In the genomic region with DNA sequence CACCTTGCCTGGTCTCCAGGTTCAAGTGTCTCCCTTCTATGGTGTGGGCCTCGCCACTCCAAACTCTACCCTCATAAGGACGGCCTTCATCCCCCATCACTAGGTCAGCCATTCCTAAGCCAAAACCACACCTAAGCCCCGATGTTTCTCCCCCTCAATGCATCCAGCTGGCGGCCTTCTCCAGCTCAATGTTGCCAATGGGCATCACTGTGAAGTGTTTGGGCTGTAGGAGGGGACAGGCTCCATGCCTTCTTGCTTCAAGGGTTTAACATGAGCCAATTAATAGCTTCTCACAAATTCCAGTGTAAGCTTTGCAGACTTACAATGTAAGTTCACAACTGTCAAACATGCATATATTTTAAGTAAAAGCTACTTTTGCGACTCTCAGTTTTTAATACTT, we compare ENCODE assay signal across 18 mouse cellular contexts.
DNase-seq lines count a peak whose midpoint lies in the region; ATAC-seq and TF ChIP-seq lines count a peak whose summit lies in the region.
"Had no signal": no experiment of that assay in that cellular context is flagged by ENCODE, and none has a peak within 500 bp of the region (broad histone marks: within the 10 kb centered on the region; RNA-seq: fewer than 3 reads in every experiment).

No protein-coding gene starts in this region.

- WGBS in lung, embryonic 15.5 days: 68% methylated on average over 5 of the region's 5 CpGs
- 75% methylated on average over 5 of the region's 5 CpGs for WGBS in lung, adult 2 months
- 76% methylated on average over 5 of the region's 5 CpGs for WGBS in forebrain, embryonic 13.5 days
- WGBS in stomach, embryonic 15.5 days: 80% methylated on average over 5 of the region's 5 CpGs

- no peak for DNase-seq in lung, adult 2 months
- no peak for DNase-seq in kidney, postnatal 25 days
- DNase-seq in ovary, postnatal 10 days (ENCODE audit: low spot score): no peak
- DNase-seq: adrenal gland, adult 2 months; adrenal gland, postnatal 25 days; cerebellum, adult 8-10 months; cerebellum, postnatal 25 days; gastrocnemius, postnatal 14 days; heart, postnatal 10 days; heart, postnatal 4 days; kidney, adult 11 months had no signal

- no peak for TF ChIP-seq POLR2A in lung, adult 2 months (IDR thresholded peaks at IDR 0.05; ENCODE audit: borderline replicate concordance, extremely low read depth, low read depth, low read length)

- H3K36me3 ChIP-seq in lung, embryonic 15.5 days: no peaks in the 10 kb centered on the region
- H3K36me3 ChIP-seq in forebrain, embryonic 13.5 days (ENCODE audit: poor library complexity, severe bottlenecking): no peaks in the 10 kb centered on the region
- H3K36me3 ChIP-seq in stomach, embryonic 15.5 days: no peaks in the 10 kb centered on the region
- H3K36me3 ChIP-seq: embryonic facial prominence, embryonic 12.5 days; heart, embryonic 10.5 days; hindbrain, embryonic 12.5 days had no signal

- no peak for TF ChIP-seq CTCF in lung, adult 2 months (IDR thresholded peaks at IDR 0.05; ENCODE audit: insufficient read depth, low read length)

- peaks cover 8% of the 10 kb centered on the region; the same call in 1 of the 2 replicates for H3K4me1 ChIP-seq in lung, embryonic 15.5 days
- H3K4me1 ChIP-seq in lung, adult 2 months (ENCODE audit: control insufficient read depth, insufficient read depth, low read length): 0 out of 2 replicates have a peak, but pooled peaks cover 2% of the 10 kb centered on the region
- H3K4me1 ChIP-seq in forebrain, embryonic 13.5 days: peaks cover 18% of the 10 kb centered on the region
- H3K4me1 ChIP-seq in stomach, embryonic 15.5 days: 0 out of 2 replicates have a peak, but pooled peaks cover 5% of the 10 kb centered on the region
- H3K4me1 ChIP-seq: embryonic facial prominence, embryonic 12.5 days had no signal

- no peaks in the 10 kb centered on the region for H3K27me3 ChIP-seq in lung, embryonic 15.5 days
- H3K27me3 ChIP-seq in forebrain, embryonic 13.5 days: peaks cover 14% of the 10 kb centered on the region; the same call in 1 of the 2 replicates
- H3K27me3 ChIP-seq in stomach, embryonic 15.5 days (replicated peaks): no peaks in the 10 kb centered on the region
- H3K27me3 ChIP-seq: embryonic facial prominence, embryonic 12.5 days had no signal

- no peaks in the 10 kb centered on the region for H3K9me3 ChIP-seq in lung, embryonic 15.5 days
- H3K9me3 ChIP-seq in forebrain, embryonic 13.5 days (replicated peaks): no peaks in the 10 kb centered on the region
- no peaks in the 10 kb centered on the region for H3K9me3 ChIP-seq in stomach, embryonic 15.5 days
- H3K9me3 ChIP-seq: embryonic facial prominence, embryonic 12.5 days; heart, embryonic 10.5 days; hindbrain, embryonic 12.5 days had no signal

- H3K4me3 ChIP-seq in lung, embryonic 15.5 days: no peak overlapping the region
- no peak overlapping the region for H3K4me3 ChIP-seq in lung, adult 2 months (replicated peaks; ENCODE audit: extremely low read depth, low read depth, low read length)
- no peak overlapping the region for H3K4me3 ChIP-seq in forebrain, embryonic 13.5 days
- H3K4me3 ChIP-seq in stomach, embryonic 15.5 days (replicated peaks): no peak overlapping the region
- H3K4me3 ChIP-seq: embryonic facial prominence, embryonic 12.5 days; heart, embryonic 10.5 days; hindbrain, embryonic 12.5 days had no signal

- no peak overlapping the region for H3K9ac ChIP-seq in lung, embryonic 15.5 days
- no peak overlapping the region for H3K9ac ChIP-seq in forebrain, embryonic 13.5 days
- H3K9ac ChIP-seq in stomach, embryonic 15.5 days: no peak overlapping the region
- H3K9ac ChIP-seq: embryonic facial prominence, embryonic 12.5 days; hindbrain, embryonic 12.5 days had no signal

- ATAC-seq in lung, embryonic 15.5 days (ENCODE audit: borderline replicate concordance, extremely low read depth, low FRiP score, low TSS enrichment): no peak
- ATAC-seq in forebrain, embryonic 13.5 days: peak; percentile 28; the same call in 1 of the 2 replicates
- ATAC-seq in stomach, embryonic 15.5 days (ENCODE audit: insufficient read depth, low FRiP score, low read depth): no peak
- ATAC-seq in granulocyte monocyte progenitor cell, adult 5-6 weeks (replicated peaks; ENCODE audit: poor library complexity, severe bottlenecking): no peak

- no peak overlapping the region for H3K4me2 ChIP-seq in lung, embryonic 15.5 days
- no peak overlapping the region for H3K4me2 ChIP-seq in forebrain, embryonic 13.5 days
- H3K4me2 ChIP-seq in stomach, embryonic 15.5 days: no peak overlapping the region
- H3K4me2 ChIP-seq: embryonic facial prominence, embryonic 12.5 days had no signal

- H3K27ac ChIP-seq in lung, embryonic 15.5 days: 0 out of 2 replicates have a peak overlapping the region, but pooled peaks have one; percentile 49
- H3K27ac ChIP-seq in forebrain, embryonic 13.5 days: peak overlapping the region; percentile 2; the same call in 1 of the 2 replicates
- H3K27ac ChIP-seq in stomach, embryonic 15.5 days: peak overlapping the region; percentile 44; the same call in 1 of the 2 replicates
- H3K27ac ChIP-seq: embryonic facial prominence, embryonic 12.5 days; heart, embryonic 10.5 days had no signal
